Mouse (Mus musculus) gastrocnemius, postnatal 10 days (tissue): ENCODE results near the gene Ak1. TPM values are rescaled to one million over a fixed set of nuclear protein-coding genes. Genes with fewer than 3 reads are reported as not detected.

ENCODE experiments used
- DNase-seq: peaks from one replicate; pipeline ENCODE4 v3.0.0; 2021; ENCODE audit warnings: mixed read lengths
- long read RNA-seq, 2 experiments: library from polyadenylated mRNA; stranded (forward); transcript quantifications; one replicate each; pipeline ENCODE4 v2.0.0; 2021
- total RNA-seq, 2 experiments: library from RNA; stranded (reverse); gene quantifications; 2 replicates each; pipeline ENCODE4 v1.2.3; 2021

Ak1 gene
- 1,000 to 10,000 TPM; 1,275 to 1,593 TPM for total RNA-seq
- long read RNA-seq, experiment 1, transcript Ak1-202 (7 exons, 2,063 nt) = major isoform, 4,122 of 4,738 reads
- long read RNA-seq, experiment 1, partial matches to known transcripts = 352 of 4,738 reads
- long read RNA-seq, experiment 1, other reads (novel, unspliced or antisense) = 263 of 4,738 reads
- long read RNA-seq, experiment 2, transcript Ak1-202 (7 exons, 2,063 nt) = major isoform, 5,090 of 5,833 reads
- long read RNA-seq, experiment 2, partial matches to known transcripts = 423 of 5,833 reads
- long read RNA-seq, experiment 2, other reads (novel, unspliced or antisense) = 319 of 5,833 reads

GRCm38 (mm10) chr2:32621517-32621859 is at the start of gene Ak1:
Gene Ak1 (plus strand): TSS chr2:32621758.
- DNase-seq = no peak

- no peak for DNase-seq
Observed at GRCm38 (mm10) chr2:32572196-32572595, 49.4 kb upstream of the Ak1 start.

- DNase-seq = no peak
Observed at GRCm38 (mm10) chr2:32574497-32574896, 47.1 kb upstream of the Ak1 start, which contains the start of gene Pip5kl1. Gene Pip5kl1 (plus strand): TSS chr2:32574797.

- peak; percentile 38 for DNase-seq
Observed at GRCm38 (mm10) chr2:32574901-32575585, 46.5 kb upstream of the Ak1 start.

GRCm38 (mm10) chr2:32575586-32576160 is 45.9 kb upstream of the Ak1 start, which contains the start of gene 9430097D07Rik:
Gene 9430097D07Rik (minus strand): TSS chr2:32575684.
- no peak for DNase-seq

GRCm38 (mm10) chr2:32576532-32576931 is 45.0 kb upstream of the Ak1 start:
- no peak for DNase-seq

GRCm38 (mm10) chr2:32578146-32579046 is 43.2 kb upstream of the Ak1 start:
- DNase-seq = peak; percentile 48

GRCm38 (mm10) chr2:32581450-32582095 is 40.0 kb upstream of the Ak1 start:
- DNase-seq = no peak

GRCm38 (mm10) chr2:32582830-32583799 is 38.4 kb upstream of the Ak1 start:
- DNase-seq = peak; percentile 67

GRCm38 (mm10) chr2:32585149-32585714 is 36.3 kb upstream of the Ak1 start:
- no peak for DNase-seq

GRCm38 (mm10) chr2:32586871-32587351 is 34.6 kb upstream of the Ak1 start, which contains the start of gene St6galnac4:
Gene St6galnac4 (plus strand): TSS chr2:32587095.
- DNase-seq = peak; percentile 94

- DNase-seq = peak; percentile 31
Observed at GRCm38 (mm10) chr2:32587731-32588321, 33.7 kb upstream of the Ak1 start.

GRCm38 (mm10) chr2:32589213-32589795 is 32.3 kb upstream of the Ak1 start:
- peak; percentile 42 for DNase-seq

GRCm38 (mm10) chr2:32590224-32590623 is 31.3 kb upstream of the Ak1 start:
- DNase-seq = peak; percentile 41

GRCm38 (mm10) chr2:32591249-32591648 is 30.3 kb upstream of the Ak1 start:
- no peak for DNase-seq

GRCm38 (mm10) chr2:32596725-32597124 is 24.8 kb upstream of the Ak1 start:
- peak; percentile 58 for DNase-seq

GRCm38 (mm10) chr2:32597248-32597647 is 24.3 kb upstream of the Ak1 start:
- DNase-seq = no peak

GRCm38 (mm10) chr2:32597699-32598098 is 23.9 kb upstream of the Ak1 start:
- DNase-seq = no peak

GRCm38 (mm10) chr2:32598506-32598905 is 23.1 kb upstream of the Ak1 start:
- peak; percentile 36 for DNase-seq
